Mouse (Mus musculus): ENCODE results near the gene Cops3. TPM values are rescaled to one million over a fixed set of nuclear protein-coding genes. Genes with fewer than 3 reads are reported as not detected.
A peak's percentile ranks its signal among the peaks of the same experiment; 100 is the strongest.
"Not testable (repeated sequence)": the region's sequence is repeated elsewhere in the genome, so short reads cannot be mapped to it uniquely, and the experiment has no call there.

Cops3 gene
- polyA plus RNA-seq, 1 experiment from 2014 or later: 199 TPM

DNA sequence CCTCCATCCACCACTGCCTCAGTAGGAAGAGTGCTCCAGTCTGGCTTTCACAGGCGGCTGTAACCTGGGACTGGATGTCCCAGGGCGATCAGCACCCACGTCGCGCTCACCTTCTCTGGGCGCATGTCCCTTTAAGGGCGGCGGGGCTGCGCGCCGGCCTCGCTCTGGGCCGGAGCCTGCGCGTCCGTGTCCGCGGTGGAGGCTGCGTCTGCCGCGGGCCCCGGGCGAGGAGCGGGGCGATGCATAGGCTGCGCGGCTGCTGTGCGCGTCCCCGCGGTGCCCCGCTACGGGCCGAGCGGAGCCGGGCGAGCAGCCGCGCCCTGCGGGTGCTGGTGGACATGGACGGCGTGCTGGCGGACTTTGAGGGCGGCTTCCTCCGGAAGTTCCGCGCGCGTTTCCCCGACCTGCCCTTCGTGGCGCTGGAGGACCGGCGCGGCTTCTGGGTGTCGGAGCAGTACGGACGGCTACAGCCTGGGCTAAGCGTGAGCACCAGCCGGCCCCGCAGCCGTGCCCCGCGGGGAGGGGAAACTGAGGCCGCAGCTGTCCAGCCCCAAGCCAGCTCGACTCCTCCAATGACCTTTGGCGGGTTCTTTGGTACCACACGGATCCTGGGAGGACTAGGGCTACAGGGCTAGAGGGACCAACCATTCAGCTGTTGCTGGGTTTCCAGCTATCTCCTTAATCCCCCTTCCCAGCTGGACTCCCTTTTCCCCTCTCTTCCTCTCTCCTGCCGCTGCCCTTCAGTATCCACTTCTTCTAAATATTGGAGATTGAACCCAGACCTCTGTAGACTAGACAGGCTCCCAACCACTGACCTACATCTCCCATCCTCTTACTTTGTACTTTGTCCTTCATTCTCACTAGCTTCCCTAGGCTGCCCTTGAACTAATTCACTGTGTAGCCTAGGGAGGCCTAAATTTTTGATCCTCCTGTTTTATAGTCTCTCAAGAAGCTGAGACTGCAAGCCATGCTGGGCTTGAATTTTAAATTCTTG, 8.6 kb upstream of the Cops3 start:
- Histone ChIP-seq H3K27me3 (ENCODE audit: control insufficient read depth, insufficient read depth, low read length) (no peaks in the 10 kb centered on the region), H3K9ac (peak overlapping the region; percentile 88), H3K9me3 (ENCODE audit: control insufficient read depth, low read length) (no peaks in the 10 kb centered on the region), H3K36me3 (replicated peaks; ENCODE audit: control insufficient read depth, insufficient read depth) (peaks cover 6% of the 10 kb centered on the region; the same call in 1 of the 2 replicates), H3K27ac (peak overlapping the region; percentile 86), H3K4me3 (replicated peaks; ENCODE audit: low read length) (peak overlapping the region; percentile 67), H3K4me1 (replicated peaks; ENCODE audit: control insufficient read depth, insufficient read depth, low read length) (peaks cover 11% of the 10 kb centered on the region), H3K4me2 (replicated peaks) (peak overlapping the region; percentile 72)
- under 1% methylated on average over 69 of the region's 69 CpGs for WGBS
- DNase-seq (ENCODE audit: low spot score): peak; percentile 72
- peak; percentile 92 for ATAC-seq (ENCODE audit: low FRiP score)

DNA sequence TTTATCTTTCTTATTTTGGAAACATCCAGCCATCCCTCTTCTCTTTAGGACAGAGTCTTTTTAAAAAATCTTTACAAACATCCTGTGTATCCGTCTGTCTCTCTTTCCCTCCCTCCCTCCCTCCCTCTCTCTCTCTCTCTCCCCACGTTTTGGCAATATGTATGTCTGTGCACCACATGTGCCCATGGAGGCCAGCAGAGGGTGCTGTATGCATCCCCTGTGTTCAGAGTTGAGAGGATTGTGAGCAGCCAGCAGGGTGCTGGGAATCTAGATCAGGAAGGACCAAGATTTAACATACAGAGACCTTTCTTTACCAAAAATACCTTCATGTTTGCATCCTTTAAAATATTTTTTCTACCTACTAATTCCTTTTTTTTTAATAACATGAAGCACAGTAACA, 7.5 kb upstream of the Cops3 start:
- Histone ChIP-seq H3K9ac (no peak overlapping the region), H3K9me3 (ENCODE audit: control insufficient read depth, low read length) (no peaks in the 10 kb centered on the region), H3K27me3 (ENCODE audit: control insufficient read depth, insufficient read depth, low read length) (no peaks in the 10 kb centered on the region), H3K4me2 (replicated peaks) (peak overlapping the region; percentile 72), H3K4me1 (replicated peaks; ENCODE audit: control insufficient read depth, insufficient read depth, low read length) (peaks cover 11% of the 10 kb centered on the region), H3K36me3 (replicated peaks; ENCODE audit: control insufficient read depth, insufficient read depth) (no peaks in the 10 kb centered on the region), H3K4me3 (replicated peaks; ENCODE audit: low read length) (peak overlapping the region; percentile 67; the same call in 1 of the 2 replicates), H3K27ac (no peak overlapping the region)
- WGBS: 11% methylated on average over 2 of the region's 2 CpGs
- DNase-seq (ENCODE audit: low spot score) (no peak), ATAC-seq (ENCODE audit: low FRiP score) (no peak)

DNA sequence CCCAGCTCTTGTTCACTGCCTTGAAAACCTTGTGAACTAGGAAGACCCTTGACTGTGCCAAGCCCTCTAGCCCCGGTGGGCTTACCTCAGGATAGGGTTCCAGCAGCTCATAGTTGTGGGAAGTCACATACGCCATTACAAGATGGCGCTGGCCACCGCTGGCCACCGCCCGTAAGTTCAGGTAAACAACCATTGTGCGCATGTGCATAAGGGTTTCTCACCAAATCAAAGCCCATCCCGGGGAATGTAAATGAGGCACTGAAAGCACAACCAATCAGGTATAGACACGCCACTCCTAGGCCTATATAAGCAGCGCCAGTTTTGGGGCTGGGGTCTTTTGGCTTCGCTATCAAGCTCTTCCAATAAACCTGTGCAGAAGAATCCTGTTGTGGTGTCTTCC, 6.7 kb upstream of the Cops3 start:
- Histone ChIP-seq H3K27ac (no peak overlapping the region), H3K4me2 (replicated peaks) (no peak overlapping the region), H3K9ac (no peak overlapping the region), H3K4me3 (replicated peaks; ENCODE audit: low read length) (no peak overlapping the region), H3K4me1 (replicated peaks; ENCODE audit: control insufficient read depth, insufficient read depth, low read length) (peaks cover 11% of the 10 kb centered on the region), H3K9me3 (ENCODE audit: control insufficient read depth, low read length) (no peaks in the 10 kb centered on the region), H3K27me3 (ENCODE audit: control insufficient read depth, insufficient read depth, low read length) (no peaks in the 10 kb centered on the region), H3K36me3 (replicated peaks; ENCODE audit: control insufficient read depth, insufficient read depth) (no peaks in the 10 kb centered on the region)
- ATAC-seq (ENCODE audit: low FRiP score) (no peak), DNase-seq (ENCODE audit: low spot score) (no peak)
- WGBS: 96% methylated on average over 11 of the region's 11 CpGs

DNA sequence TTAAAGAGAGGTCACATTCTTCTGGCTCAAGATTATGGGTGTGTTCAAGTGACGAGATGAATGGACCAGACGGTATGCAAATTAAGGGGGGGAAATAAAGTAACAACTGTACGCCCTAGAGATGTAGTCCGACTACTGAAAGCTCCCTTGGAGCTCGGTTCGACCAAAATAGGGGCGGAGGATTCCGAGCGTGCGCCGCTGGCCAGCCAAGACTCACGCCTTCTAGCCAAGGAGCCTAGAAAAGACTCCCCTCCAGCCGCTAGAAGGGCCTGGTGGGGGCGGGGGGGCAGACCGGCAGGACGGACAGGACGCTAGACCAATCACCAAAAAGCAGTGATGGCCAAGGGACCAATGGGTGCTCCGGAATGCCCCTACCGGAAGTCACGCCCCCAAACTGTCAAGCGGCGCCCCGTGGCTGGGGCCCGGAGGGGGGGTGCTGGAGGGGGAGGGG, 605 bp downstream of the Cops3 start, which contains the start of gene Nt5m:
Gene Nt5m (plus strand): TSS at position 440 of the 451 bp plus-strand sequence.
- Histone ChIP-seq H3K4me2 (replicated peaks) (peak within 1 kb of the TSS; percentile 78), H3K9ac (peak within 1 kb of the TSS; percentile 94), H3K36me3 (replicated peaks; ENCODE audit: control insufficient read depth, insufficient read depth) (peaks cover 34% of the 10 kb centered on the region), H3K4me1 (replicated peaks; ENCODE audit: control insufficient read depth, insufficient read depth, low read length) (peaks cover 24% of the 10 kb centered on the region), H3K9me3 (ENCODE audit: control insufficient read depth, low read length) (no peaks in the 10 kb centered on the region), H3K27ac (peak within 1 kb of the TSS; percentile 97), H3K4me3 (replicated peaks; ENCODE audit: low read length) (peak within 1 kb of the TSS; percentile 88), H3K27me3 (ENCODE audit: control insufficient read depth, insufficient read depth, low read length) (no peaks in the 10 kb centered on the region)
- under 1% methylated on average over 24 of the region's 24 CpGs for WGBS
- DNase-seq (ENCODE audit: low spot score) (peak; percentile 94), ATAC-seq (ENCODE audit: low FRiP score) (peak; percentile 96)

DNA sequence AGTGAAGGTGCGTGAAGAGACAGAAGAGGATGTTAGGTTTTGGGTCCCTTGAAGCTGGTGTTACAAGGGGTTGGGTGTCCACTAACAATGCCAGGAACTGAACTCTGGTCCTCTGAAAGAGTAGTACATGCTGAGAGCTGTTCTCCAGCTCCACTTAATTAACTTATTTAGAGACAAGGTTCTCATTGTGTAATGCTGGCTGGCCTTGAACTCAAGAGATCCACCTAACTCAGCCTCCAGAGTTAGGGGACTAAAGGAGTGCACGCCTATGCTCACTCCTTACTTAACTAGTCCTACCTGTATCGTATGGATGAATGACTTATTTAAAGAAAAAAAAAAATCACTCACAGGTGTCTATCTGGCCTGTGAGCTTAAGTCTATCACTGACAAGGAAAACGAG, 1.2 kb downstream of the Cops3 start:
- Histone ChIP-seq H3K9me3 (ENCODE audit: control insufficient read depth, low read length) (no peaks in the 10 kb centered on the region), H3K27ac (peak overlapping the region; percentile 97), H3K4me1 (replicated peaks; ENCODE audit: control insufficient read depth, insufficient read depth, low read length) (peaks cover 24% of the 10 kb centered on the region), H3K4me3 (replicated peaks; ENCODE audit: low read length) (peak overlapping the region; percentile 88), H3K9ac (peak overlapping the region; percentile 94), H3K36me3 (replicated peaks; ENCODE audit: control insufficient read depth, insufficient read depth) (peaks cover 40% of the 10 kb centered on the region), H3K27me3 (ENCODE audit: control insufficient read depth, insufficient read depth, low read length) (no peaks in the 10 kb centered on the region), H3K4me2 (replicated peaks) (peak overlapping the region; percentile 78)
- 67% methylated on average over 4 of the region's 4 CpGs for WGBS
- ATAC-seq (ENCODE audit: low FRiP score) (no peak), DNase-seq (ENCODE audit: low spot score) (no peak)

DNA sequence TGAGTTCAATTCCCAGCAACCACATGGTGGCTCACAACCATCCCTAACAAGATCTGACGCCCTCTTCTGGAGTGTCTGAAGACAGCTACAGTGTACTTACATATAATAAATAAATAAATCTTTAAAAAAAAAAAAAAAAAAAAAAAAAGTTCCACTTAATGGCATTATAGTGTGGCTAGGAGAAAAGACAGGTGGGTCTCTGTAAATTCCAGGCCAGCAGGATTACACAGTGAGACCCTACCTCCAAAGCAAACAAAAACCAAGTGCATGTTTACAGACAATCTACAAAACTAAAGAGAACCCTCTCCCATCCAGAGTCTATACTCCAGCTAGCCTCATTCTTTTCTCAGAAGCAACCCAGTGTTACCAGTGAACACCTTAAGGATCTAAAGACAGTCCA, 1.8 kb downstream of the Cops3 start:
- no CpG with 5 or more reads among the region's 1 CpGs for WGBS
- not testable (repeated sequence) for H3K27me3 ChIP-seq (ENCODE audit: control insufficient read depth, insufficient read depth, low read length); H3K27ac ChIP-seq; DNase-seq (ENCODE audit: low spot score); H3K9me3 ChIP-seq (ENCODE audit: control insufficient read depth, low read length); ATAC-seq (ENCODE audit: low FRiP score)
- Histone ChIP-seq H3K4me3 (replicated peaks; ENCODE audit: low read length) (0 out of 2 replicates have a peak overlapping the region, but pooled peaks have one; percentile 88), H3K36me3 (replicated peaks; ENCODE audit: control insufficient read depth, insufficient read depth) (peaks cover 47% of the 10 kb centered on the region), H3K4me1 (replicated peaks; ENCODE audit: control insufficient read depth, insufficient read depth, low read length) (peaks cover 24% of the 10 kb centered on the region), H3K4me2 (replicated peaks) (peak overlapping the region; percentile 78; the same call in 1 of the 2 replicates), H3K9ac (peak overlapping the region; percentile 94; the same call in 1 of the 2 replicates)

DNA sequence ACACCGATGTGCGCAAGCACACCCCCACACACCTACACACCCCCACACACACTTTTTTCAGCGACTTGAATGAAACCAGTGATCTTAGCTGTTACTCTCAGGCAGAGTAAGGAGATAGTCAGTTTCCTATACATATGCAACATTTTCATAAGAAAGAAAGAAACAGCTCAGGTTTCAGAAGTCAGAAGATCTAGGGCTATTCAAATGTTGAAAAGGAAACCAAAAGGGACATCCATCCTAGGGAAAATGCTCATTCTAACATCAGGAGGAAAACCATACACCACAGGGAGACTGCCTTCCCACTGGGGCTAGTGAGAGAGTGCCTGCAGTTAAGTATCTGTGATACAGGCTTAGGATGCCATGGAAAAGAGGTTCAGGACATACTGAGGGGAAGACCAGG, 18.0 kb downstream of the Cops3 start:
- Histone ChIP-seq H3K27me3 (ENCODE audit: control insufficient read depth, insufficient read depth, low read length) (no peaks in the 10 kb centered on the region), H3K36me3 (replicated peaks; ENCODE audit: control insufficient read depth, insufficient read depth) (peaks cover 100% of the 10 kb centered on the region)
- no peak for DNase-seq (ENCODE audit: low spot score)

DNA sequence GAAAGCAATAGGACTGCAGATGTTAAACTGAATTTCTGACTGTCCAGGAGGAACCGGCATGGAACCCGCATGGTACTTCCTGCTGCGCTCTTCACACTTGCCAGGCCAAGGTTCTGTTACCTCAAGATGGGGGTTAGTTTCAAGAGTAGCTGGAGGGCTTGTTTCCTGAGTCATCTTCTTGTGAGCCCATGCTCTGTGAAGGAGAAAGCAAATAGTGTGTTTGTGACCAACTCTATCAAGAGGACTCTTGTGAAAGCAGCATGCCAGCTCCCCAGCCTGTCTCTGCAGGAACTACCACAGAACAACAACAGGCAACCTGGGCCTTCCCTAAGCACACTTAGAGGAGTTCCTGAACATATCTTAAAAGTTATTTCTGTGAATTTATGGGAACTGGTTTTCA, 21.7 kb downstream of the Cops3 start:
- H3K9ac ChIP-seq: no peak overlapping the region
- peaks cover 72% of the 10 kb centered on the region for H3K36me3 ChIP-seq (replicated peaks; ENCODE audit: control insufficient read depth, insufficient read depth)
- no peaks in the 10 kb centered on the region for H3K27me3 ChIP-seq (ENCODE audit: control insufficient read depth, insufficient read depth, low read length)
- no peak overlapping the region for H3K4me2 ChIP-seq (replicated peaks)
- no peak for DNase-seq (ENCODE audit: low spot score)
- ATAC-seq (ENCODE audit: low FRiP score): no peak
- H3K4me3 ChIP-seq (replicated peaks; ENCODE audit: low read length): no peak overlapping the region
- no peak overlapping the region for H3K27ac ChIP-seq
- H3K9me3 ChIP-seq (ENCODE audit: control insufficient read depth, low read length): no peaks in the 10 kb centered on the region
- 95% methylated on average over 3 of the region's 3 CpGs for WGBS
- H3K4me1 ChIP-seq (replicated peaks; ENCODE audit: control insufficient read depth, insufficient read depth, low read length): no peaks in the 10 kb centered on the region

More for the DNA sequence above, 18.0 kb downstream of the Cops3 start:
- no peak overlapping the region for H3K27ac ChIP-seq
- no peak overlapping the region for H3K9ac ChIP-seq
- no peaks in the 10 kb centered on the region for H3K9me3 ChIP-seq (ENCODE audit: control insufficient read depth, low read length)
- no peak overlapping the region for H3K4me3 ChIP-seq (replicated peaks; ENCODE audit: low read length)
- 89% methylated on average over 3 of the region's 3 CpGs for WGBS
- no peak overlapping the region for H3K4me2 ChIP-seq (replicated peaks)
- H3K4me1 ChIP-seq (replicated peaks; ENCODE audit: control insufficient read depth, insufficient read depth, low read length): no peaks in the 10 kb centered on the region
- no peak for ATAC-seq (ENCODE audit: low FRiP score)

DNA sequence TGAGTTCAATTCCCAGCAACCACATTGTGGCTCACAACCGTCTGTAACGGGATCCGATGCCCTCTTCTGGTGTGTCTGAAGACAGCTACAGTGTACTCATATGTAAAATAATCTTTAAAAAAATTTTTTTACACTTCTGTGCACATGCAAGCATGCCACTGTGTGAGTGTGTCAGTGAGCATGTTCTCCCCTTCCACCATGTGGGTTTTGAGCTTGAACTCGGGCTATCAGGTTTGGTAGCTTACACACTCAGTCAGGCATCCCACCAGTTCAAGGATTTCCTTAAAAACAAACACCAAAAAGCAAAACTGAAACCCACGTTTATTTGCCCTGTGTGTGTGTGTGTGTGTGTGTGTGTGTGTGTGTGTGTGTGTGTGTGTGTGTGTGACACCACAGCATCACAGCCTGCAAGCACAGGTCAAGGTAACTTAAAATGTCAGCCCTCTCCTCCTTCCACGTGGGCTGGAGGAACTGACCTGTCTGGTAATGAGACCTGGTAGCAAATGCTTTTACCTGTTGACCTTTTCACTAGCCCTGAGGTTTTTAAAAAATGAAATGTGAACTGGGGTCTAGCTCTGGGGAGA, 24.1 kb downstream of the Cops3 start:
- H3K9me3 ChIP-seq (ENCODE audit: control insufficient read depth, low read length): no peaks in the 10 kb centered on the region
- H3K9ac ChIP-seq: no peak overlapping the region
- no peak for DNase-seq (ENCODE audit: low spot score)
- H3K4me2 ChIP-seq (replicated peaks): no peak overlapping the region
- no peaks in the 10 kb centered on the region for H3K4me1 ChIP-seq (replicated peaks; ENCODE audit: control insufficient read depth, insufficient read depth, low read length)
- no peak overlapping the region for H3K4me3 ChIP-seq (replicated peaks; ENCODE audit: low read length)
- H3K27ac ChIP-seq: no peak overlapping the region
- no peaks in the 10 kb centered on the region for H3K27me3 ChIP-seq (ENCODE audit: control insufficient read depth, insufficient read depth, low read length)
- no peak for ATAC-seq (ENCODE audit: low FRiP score)
- H3K36me3 ChIP-seq (replicated peaks; ENCODE audit: control insufficient read depth, insufficient read depth): peaks cover 48% of the 10 kb centered on the region
- 95% methylated on average over 6 of the region's 6 CpGs for WGBS
